Mouse (Mus musculus) CH12.LX (cell line): Measurements from ENCODE around the gene Ell.

ENCODE experiments used
- CHD1 ChIP-seq: IDR thresholded peaks from 2 replicates; pipeline ENCODE4 v1.6.1; 2012; ENCODE audit warnings: low read depth, low read length, improper control_type of control experiment, inconsistent platforms
- CTCF ChIP-seq, 2 experiments: IDR thresholded peaks in 1 of 2; conservative IDR thresholded peaks in 1 of 2; 2 replicates each; pipeline ENCODE4 v1.5.1; 2011 to 2012; ENCODE audit warnings: low read depth in 2 of 2, low read length in 2 of 2, improper control_type of control experiment in 1 of 2, inconsistent platforms in 1 of 2, mild to moderate bottlenecking in 1 of 2, moderate library complexity in 1 of 2
- POLR2A ChIP-seq: IDR thresholded peaks from 2 replicates; pipeline ENCODE4 v1.6.1; 2011; ENCODE audit warnings: low read depth, mild to moderate bottlenecking, improper control_type of control experiment, low read length
- USF1 ChIP-seq: IDR thresholded peaks from 2 replicates; pipeline ENCODE4 v1.6.1; 2014; ENCODE audit warnings: low read depth, mild to moderate bottlenecking, inconsistent platforms, low read length, improper control_type of control experiment

DNA sequence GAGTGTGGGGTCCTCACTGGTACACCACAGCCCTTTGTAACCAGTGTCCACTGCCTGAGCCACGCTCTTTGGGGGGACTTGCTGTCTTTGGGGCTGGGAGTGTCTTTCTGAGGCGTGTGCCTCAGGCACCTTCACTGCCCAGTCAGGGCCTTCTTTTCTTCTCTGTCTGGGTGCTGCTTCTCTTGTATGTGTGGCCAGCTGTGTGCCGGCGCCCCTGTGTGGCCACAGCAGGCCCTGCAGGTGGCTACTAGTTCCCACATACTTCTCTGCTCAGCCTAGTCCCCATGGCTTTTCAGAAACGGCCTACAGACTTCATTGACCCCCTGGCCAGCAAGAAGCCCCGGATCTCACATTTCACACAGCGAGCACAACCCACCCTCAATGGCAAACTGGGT lies 46.0 kb downstream of the Ell start:
- TF ChIP-seq USF1: no peak
- TF ChIP-seq CTCF (conservative IDR thresholded peaks at IDR 0.05 in 1 of 2, IDR thresholded peaks at IDR 0.05 in 1 of 2; ENCODE audit: low read depth in 2 of 2, low read length in 2 of 2): peak; percentile 27 to 80; a peak in 3 of 4 replicates
- TF ChIP-seq POLR2A: no peak
- no peak for TF ChIP-seq CHD1
